Mouse (Mus musculus) hindbrain, embryonic 11.5 days (tissue): ENCODE results near the gene Med13l. TPM values are rescaled to one million over a fixed set of nuclear protein-coding genes. Genes with fewer than 3 reads are reported as not detected.

Experiments used
- ATAC-seq: fragments of 200-750 bp; cut with Nextera tagmentation; 2 replicates; pipeline ENCODE4 v1.8.0; 2017; ENCODE audit warnings: mild to moderate bottlenecking, moderate TSS enrichment, moderate library complexity; ENCODE audit not compliant: low FRiP score
- DNase-seq: peaks from one replicate; pipeline ENCODE4 v3.0.0-alpha.2; 2015; ENCODE audit warnings: low spot score
- H3K27ac ChIP-seq: fragments of 300-500 bp; sonication (generic); 2 replicates; pipeline ENCODE4 v1.5.1; 2014; ENCODE audit warnings: mild to moderate bottlenecking, low read depth, low read length
- H3K27me3 ChIP-seq: fragments of 300-500 bp; sonication (generic); 2 replicates; pipeline ENCODE4 v1.6.1; 2014; ENCODE audit warnings: mild to moderate bottlenecking, low read length, moderate library complexity, mixed read lengths; ENCODE audit not compliant: control insufficient read depth, insufficient read depth
- H3K36me3 ChIP-seq: fragments of 300-500 bp; sonication (generic); 2 replicates; pipeline ENCODE4 v1.6.1; 2014; ENCODE audit warnings: mild to moderate bottlenecking, low read length, moderate library complexity, mixed read lengths; ENCODE audit not compliant: control insufficient read depth, insufficient read depth
- H3K4me1 ChIP-seq: fragments of 300-500 bp; sonication (generic); replicated peaks from 2 replicates; pipeline ENCODE4 v1.6.1; 2014; ENCODE audit warnings: low read length, mixed read lengths; ENCODE audit not compliant: control insufficient read depth, insufficient read depth
- H3K4me2 ChIP-seq: fragments of 300-500 bp; sonication (generic); replicated peaks from 2 replicates; pipeline ENCODE4 v1.6.1; 2014; ENCODE audit warnings: mild to moderate bottlenecking, low read depth, low read length
- H3K4me3 ChIP-seq: fragments of 300-500 bp; sonication (generic); 2 replicates; pipeline ENCODE4 v1.5.1; 2014; ENCODE audit warnings: low read depth, low read length
- H3K9ac ChIP-seq: fragments of 300-500 bp; sonication (generic); 2 replicates; pipeline ENCODE4 v1.6.1; 2014; ENCODE audit warnings: low read depth, low read length
- H3K9me3 ChIP-seq: fragments of 300-500 bp; sonication (generic); 2 replicates; pipeline ENCODE4 v1.6.1; 2016; ENCODE audit warnings: low read length; ENCODE audit not compliant: control insufficient read depth
- WGBS: fragments of 180-500 bp; shearing (Covaris S2); extraction: QIAGEN DNeasy Blood & Tissue Kit; methylation state at CpG from one replicate; pipeline ENCODE4 v1.1.7; 2014; 5-methylcytosine and 5-hydroxymethylcytosine counted together
- polyA plus RNA-seq: library from polyadenylated mRNA; unstranded; fragments of >200 nt; fragmentation: Nextera tagmentation; extraction: Ambion mirVana; gene quantifications from 2 replicates; pipeline ENCODE4 v1.2.1, GENCODE M21; 2014

The Med13l gene
- polyA plus RNA-seq, 1 experiment from 2014 or later, result 16.1 TPM

DNA sequence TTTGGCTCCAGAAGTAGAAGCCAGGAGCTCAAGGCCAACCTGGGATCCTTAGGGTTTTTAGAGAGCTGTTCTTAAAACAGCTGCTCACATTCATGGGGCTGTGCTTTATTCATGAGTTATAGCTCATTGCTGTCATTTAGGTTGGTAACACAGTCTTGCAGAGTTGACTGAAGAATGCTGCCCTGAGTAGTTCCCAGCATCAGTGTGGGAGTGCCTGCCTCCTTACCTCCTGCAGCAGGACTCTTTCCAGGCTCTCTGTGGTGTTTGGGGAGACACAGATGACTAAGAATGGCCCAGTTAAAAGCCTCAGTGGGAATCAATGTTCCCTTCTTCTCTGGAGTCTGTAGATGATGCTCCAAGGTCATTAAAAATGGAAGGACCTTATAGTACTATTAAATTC is 111.6 kb downstream of the Med13l start:
- Histone ChIP-seq H3K27ac (no peak overlapping the region), H3K36me3 (no peaks in the 10 kb centered on the region), H3K9ac (no peak overlapping the region), H3K9me3 (no peaks in the 10 kb centered on the region), H3K4me3 (no peak overlapping the region), H3K4me1 (peaks cover 27% of the 10 kb centered on the region), H3K4me2 (no peak overlapping the region), H3K27me3 (no peaks in the 10 kb centered on the region)
- ATAC-seq, result no peak
- no peak for DNase-seq

- DNase-seq (peak; percentile 22), ATAC-seq (no peak)
- peak overlapping the region; percentile 72 for H3K27ac ChIP-seq
- H3K9ac ChIP-seq, result no peak overlapping the region
- no peak overlapping the region for H3K4me3 ChIP-seq
- H3K36me3 ChIP-seq, result no peaks in the 10 kb centered on the region
- peaks cover 16% of the 10 kb centered on the region for H3K4me1 ChIP-seq
- H3K27me3 ChIP-seq, result no peaks in the 10 kb centered on the region
- H3K9me3 ChIP-seq, result no peaks in the 10 kb centered on the region
- WGBS, result 46% methylated on average over 5 of the region's 5 CpGs
- no peak overlapping the region for H3K4me2 ChIP-seq
Observed at GRCm38 (mm10) chr5:118673859-118674258, 113.4 kb downstream of the Med13l start.

DNA sequence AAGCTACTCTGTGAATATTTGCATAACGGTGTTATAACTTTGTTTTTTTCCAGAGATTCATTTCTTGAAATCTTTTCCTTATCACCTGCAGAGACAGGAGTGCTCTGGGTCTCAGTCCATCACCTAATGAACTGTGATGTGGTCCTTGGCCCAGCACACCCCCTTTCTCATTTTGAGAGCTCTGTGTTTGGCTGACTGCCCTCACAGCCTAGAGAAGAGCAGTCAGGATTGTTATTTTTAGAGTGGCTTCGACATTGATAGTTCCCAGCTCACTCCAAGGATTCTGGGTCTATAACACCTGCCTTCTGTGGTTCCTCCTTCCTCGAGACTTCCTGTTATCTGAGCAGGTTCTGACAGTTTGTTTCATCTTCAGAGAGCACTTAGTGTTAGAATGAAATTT is 113.8 kb downstream of the Med13l start:
- no peaks in the 10 kb centered on the region for H3K27me3 ChIP-seq
- no peak overlapping the region for H3K4me2 ChIP-seq
- ATAC-seq (no peak), DNase-seq (no peak)
- no peak overlapping the region for H3K4me3 ChIP-seq
- 82% methylated on average over 3 of the region's 3 CpGs for WGBS
- H3K4me1 ChIP-seq, result peaks cover 12% of the 10 kb centered on the region
- no peaks in the 10 kb centered on the region for H3K9me3 ChIP-seq
- H3K36me3 ChIP-seq, result no peaks in the 10 kb centered on the region
- H3K9ac ChIP-seq, result no peak overlapping the region
- H3K27ac ChIP-seq, result no peak overlapping the region

DNA sequence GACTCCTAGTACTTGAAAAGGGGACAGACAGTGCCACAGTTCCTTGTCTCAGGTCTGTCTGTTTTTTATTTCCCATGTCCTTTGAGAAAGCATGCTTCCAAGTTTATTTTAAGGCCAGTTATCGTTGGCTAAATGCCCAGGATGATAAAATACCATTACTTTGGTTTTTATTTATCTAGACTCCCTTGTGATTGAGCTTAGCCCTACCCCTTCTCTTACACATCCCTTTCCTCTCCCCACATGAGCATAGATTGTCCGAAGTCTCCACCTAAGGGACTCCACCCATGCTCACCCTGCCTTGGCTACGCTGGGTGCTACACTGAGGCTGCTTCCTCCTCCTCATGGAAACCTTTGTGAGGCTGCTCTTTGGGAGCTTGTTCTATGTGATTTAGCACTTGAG is 115.2 kb downstream of the Med13l start:
- H3K4me2 ChIP-seq, result no peak overlapping the region
- no peaks in the 10 kb centered on the region for H3K27me3 ChIP-seq
- no peak overlapping the region for H3K4me3 ChIP-seq
- H3K27ac ChIP-seq, result no peak overlapping the region
- WGBS, result 86% methylated on average over 3 of the region's 3 CpGs
- DNase-seq (no peak), ATAC-seq (no peak)
- H3K9me3 ChIP-seq, result no peaks in the 10 kb centered on the region
- no peak overlapping the region for H3K9ac ChIP-seq
- no peaks in the 10 kb centered on the region for H3K36me3 ChIP-seq
- peaks cover 5% of the 10 kb centered on the region for H3K4me1 ChIP-seq

GRCm38 (mm10) chr5:118676151-118676918 is 115.9 kb downstream of the Med13l start:
- Histone ChIP-seq H3K9ac (no peak overlapping the region), H3K9me3 (no peaks in the 10 kb centered on the region), H3K27ac (no peak overlapping the region), H3K27me3 (no peaks in the 10 kb centered on the region), H3K4me1 (peaks cover 5% of the 10 kb centered on the region), H3K4me2 (no peak overlapping the region), H3K4me3 (no peak overlapping the region), H3K36me3 (no peaks in the 10 kb centered on the region)
- WGBS, result 89% methylated on average over 8 of the region's 8 CpGs
- DNase-seq, result no peak
- no peak for ATAC-seq

DNA sequence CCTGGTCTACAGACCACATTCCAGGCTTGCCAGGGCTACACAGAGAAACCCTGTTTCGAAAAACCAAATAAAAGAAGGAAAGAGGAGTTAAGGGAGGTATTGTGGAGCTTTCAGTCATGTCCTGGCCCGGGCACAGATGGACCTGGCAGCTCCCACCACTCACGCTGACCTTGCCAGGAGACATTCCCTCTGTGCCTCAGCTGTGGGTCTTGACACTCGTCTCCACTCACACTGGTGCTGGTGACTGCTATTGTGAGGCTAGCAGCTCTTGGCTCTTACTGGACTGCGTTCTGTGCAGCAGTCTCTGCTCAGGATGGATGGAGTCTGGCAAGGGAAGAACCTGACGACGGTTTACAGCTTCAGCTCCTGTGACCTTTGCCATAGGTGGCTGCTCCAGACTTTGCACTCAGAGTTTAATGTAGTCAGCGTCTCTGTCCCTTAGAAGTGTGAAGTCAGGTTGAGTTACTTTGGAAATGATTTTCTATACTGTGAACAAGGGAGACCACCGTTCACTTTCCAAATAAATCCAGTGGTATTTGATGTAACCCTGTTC is 118.9 kb downstream of the Med13l start:
- ATAC-seq (no peak), DNase-seq (no peak)
- Histone ChIP-seq H3K27me3 (no peaks in the 10 kb centered on the region), H3K27ac (no peak overlapping the region), H3K4me1 (no peaks in the 10 kb centered on the region), H3K9ac (no peak overlapping the region), H3K36me3 (no peaks in the 10 kb centered on the region), H3K4me3 (no peak overlapping the region), H3K9me3 (no peaks in the 10 kb centered on the region), H3K4me2 (no peak overlapping the region)
- WGBS, result 81% methylated on average over 9 of the region's 9 CpGs

GRCm38 (mm10) chr5:118680853-118681252 is 120.4 kb downstream of the Med13l start:
- ATAC-seq (no peak), DNase-seq (no peak)
- H3K36me3 ChIP-seq, result no peaks in the 10 kb centered on the region
- H3K9ac ChIP-seq, result no peak overlapping the region
- no peaks in the 10 kb centered on the region for H3K4me1 ChIP-seq
- 92% methylated on average over 13 of the region's 13 CpGs for WGBS
- H3K4me3 ChIP-seq, result no peak overlapping the region
- H3K9me3 ChIP-seq, result no peaks in the 10 kb centered on the region
- no peaks in the 10 kb centered on the region for H3K27me3 ChIP-seq
- no peak overlapping the region for H3K4me2 ChIP-seq
- no peak overlapping the region for H3K27ac ChIP-seq

GRCm38 (mm10) chr5:118682007-118682406 is 121.5 kb downstream of the Med13l start:
- Histone ChIP-seq H3K4me3 (no peak overlapping the region), H3K9me3 (no peaks in the 10 kb centered on the region), H3K27ac (no peak overlapping the region), H3K36me3 (no peaks in the 10 kb centered on the region), H3K9ac (no peak overlapping the region), H3K4me2 (no peak overlapping the region), H3K27me3 (no peaks in the 10 kb centered on the region), H3K4me1 (no peaks in the 10 kb centered on the region)
- ATAC-seq (no peak), DNase-seq (no peak)
- 89% methylated on average over 6 of the region's 6 CpGs for WGBS

DNA sequence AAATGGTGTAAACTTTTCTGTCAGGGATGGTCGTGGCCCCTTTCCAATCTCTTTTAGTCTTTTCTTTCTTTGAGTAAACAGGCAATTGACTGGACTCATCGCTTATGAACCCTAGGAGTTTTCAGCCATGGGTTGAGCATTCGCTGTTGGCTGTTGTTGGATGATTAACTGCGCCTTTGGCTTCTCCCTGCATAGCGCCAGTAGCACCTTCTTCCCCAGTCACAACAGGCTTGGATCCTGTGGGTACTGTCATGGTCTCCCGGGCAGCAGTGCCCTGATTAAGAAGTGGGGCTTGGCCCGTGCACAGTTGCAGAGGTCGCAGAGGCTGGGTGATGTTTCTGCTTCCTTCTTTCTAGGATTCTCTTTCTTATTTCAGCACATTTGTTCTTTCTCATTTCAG is 124.7 kb downstream of the Med13l start:
- DNase-seq, result no peak
- 87% methylated on average over 8 of the region's 8 CpGs for WGBS
- Histone ChIP-seq H3K27ac (no peak overlapping the region), H3K4me1 (no peaks in the 10 kb centered on the region), H3K27me3 (no peaks in the 10 kb centered on the region), H3K36me3 (no peaks in the 10 kb centered on the region), H3K9ac (no peak overlapping the region), H3K4me3 (no peak overlapping the region), H3K4me2 (no peak overlapping the region), H3K9me3 (no peaks in the 10 kb centered on the region)
- no peak for ATAC-seq
